Mouse (Mus musculus): ENCODE measurements at regions not wholly inside any gene's neighbourhood (a gene's known extent, or its start where the extent isn't known, plus 50 kb on each side); places are given as distances from the start of the nearest gene placed in this dataset.

DNA sequence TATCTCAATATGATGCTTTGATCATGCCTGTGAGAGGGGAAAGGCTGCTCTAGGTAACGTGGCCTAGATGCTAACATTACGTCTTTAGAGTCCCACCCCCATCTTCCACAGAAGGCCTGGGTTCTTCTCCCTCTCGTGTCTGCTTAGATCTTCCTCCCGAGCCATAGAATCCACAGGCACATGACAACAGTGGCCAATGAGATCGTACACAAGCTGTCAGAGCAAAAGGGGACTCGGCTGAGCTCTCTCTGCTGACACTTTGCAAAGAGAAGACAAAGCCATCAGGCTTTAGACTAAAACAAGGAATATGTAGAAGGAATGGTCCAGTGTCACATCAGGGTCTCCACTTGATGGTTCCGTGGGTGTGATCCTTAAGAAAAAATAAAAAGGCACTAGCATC lies 72.1 kb upstream of the Man2a1 start:
- TF ChIP-seq GATA1 (IDR thresholded peaks at IDR 0.05; ENCODE audit: borderline replicate concordance, low read length) (no peak), FLI1 (IDR thresholded peaks at IDR 0.05; ENCODE audit: low read length) (no peak)

All from megakaryocyte, embryonic 14.5 days (primary cell).